Mouse (Mus musculus) liver, adult 10 weeks (tissue): ENCODE measurements around the gene Prss40. TPM values are rescaled to one million over a fixed set of nuclear protein-coding genes. Genes with fewer than 3 reads are reported as not detected.

Experiments used
- polyA plus RNA-seq: library from polyadenylated mRNA; stranded (reverse); fragments of 350-450 nt; fragmentation: Illumina TruSeq; extraction: RNeasy Lipid Tissue Mini Kit (QIAGEN cat#74804); gene quantifications from one replicate; pipeline ENCODE4 v1.2.3, GENCODE M21; 2014; ENCODE audit warnings: low read depth, low replicate concordance

The Prss40 gene
- not detected for polyA plus RNA-seq

GRCm38 (mm10) chr1:34560843-34561242 is at the start of gene Prss40:
Gene Prss40, minus strand, starts transcription at chr1:34560943.

GRCm38 (mm10) chr1:34578851-34579781 is 18.4 kb upstream of the Prss40 start, which contains the start of gene Amer3:
Gene Amer3, plus strand, starts transcription at chr1:34579657.

GRCm38 (mm10) chr1:34535043-34535698 is 25.6 kb downstream of the Prss40 start, which contains the start of gene Cfc1:
Gene Cfc1, plus strand, starts transcription at chr1:34535648.

Other genes starting within 250 kb of the Prss40 start
- 7.0 TPM for gene Ccdc115, start 121.3 kb downstream of the Prss40 start, polyA plus RNA-seq
- 6.9 TPM for gene Imp4, start 121.1 kb downstream of the Prss40 start, polyA plus RNA-seq
- gene Ptpn18, start 101.2 kb downstream of the Prss40 start, polyA plus RNA-seq, result not detected
- gene Prss39, start 62.5 kb downstream of the Prss40 start, polyA plus RNA-seq, result not detected
- not detected for gene Cfc1, start 25.3 kb downstream of the Prss40 start, polyA plus RNA-seq
- gene Amer3, start 18.7 kb upstream of the Prss40 start, polyA plus RNA-seq, result not detected